Mouse (Mus musculus) natural killer cell, adult 2 months (primary cell): ENCODE results near the gene Akap6.
A peak's percentile ranks its signal among the peaks of the same experiment; 100 is the strongest.

Source experiments
- DNase-seq, 2 experiments: peaks; one replicate each; pipeline ENCODE4 v3.0.0; 2022; ENCODE audit warnings: low spot score in 2 of 2

The Akap6 gene

DNA sequence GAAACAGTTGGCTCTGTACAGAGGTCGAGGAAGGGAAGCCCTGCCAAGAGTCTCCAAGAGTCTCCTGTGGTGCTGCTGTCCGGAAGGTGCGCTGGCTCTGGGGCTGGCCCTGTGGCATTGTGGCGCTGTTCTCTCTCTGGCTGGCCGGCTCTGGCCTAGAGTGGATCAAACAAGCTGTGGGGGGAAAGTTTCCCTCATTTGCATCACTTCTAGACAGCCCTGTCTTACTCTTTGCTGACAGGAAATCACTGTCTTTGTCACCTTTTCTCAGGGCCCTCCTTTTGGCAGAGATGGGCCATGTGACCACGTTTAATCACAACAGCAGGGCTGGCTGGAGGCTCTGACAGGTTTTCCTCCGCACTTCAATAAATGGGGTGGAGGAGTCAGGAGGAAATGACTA, 333.6 kb downstream of the Akap6 start:
- peak in 1 of 2 experiments; percentile 1 for DNase-seq

DNA sequence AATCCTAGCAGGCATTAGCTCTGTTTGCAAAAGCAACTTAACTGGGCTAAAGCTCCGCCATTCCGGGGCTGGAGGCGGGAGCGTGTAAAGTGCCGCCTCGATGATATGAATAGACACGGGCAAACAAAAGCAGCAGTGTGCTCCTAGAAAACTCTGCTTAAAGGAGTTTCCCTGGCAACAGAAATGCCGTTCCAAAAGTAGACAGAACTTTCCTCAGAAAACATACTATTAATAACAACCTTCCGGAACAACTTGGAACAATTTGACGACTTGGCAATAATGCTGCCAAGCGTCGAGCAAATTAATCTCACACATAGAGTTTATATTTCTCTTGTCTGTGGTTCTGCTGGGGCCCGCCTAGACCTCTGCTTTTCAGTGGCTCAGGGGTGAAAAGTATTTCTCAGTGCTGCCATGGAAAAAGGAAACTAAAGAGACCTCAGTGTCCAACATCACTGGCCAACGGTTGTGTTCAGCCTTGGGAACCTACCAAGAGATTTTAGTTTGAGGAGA, 334.3 kb downstream of the Akap6 start:
- DNase-seq, result no peak

GRCm38 (mm10) chr12:53040634-53041033, 341.5 kb downstream of the Akap6 start:
- DNase-seq, result no peak

DNA sequence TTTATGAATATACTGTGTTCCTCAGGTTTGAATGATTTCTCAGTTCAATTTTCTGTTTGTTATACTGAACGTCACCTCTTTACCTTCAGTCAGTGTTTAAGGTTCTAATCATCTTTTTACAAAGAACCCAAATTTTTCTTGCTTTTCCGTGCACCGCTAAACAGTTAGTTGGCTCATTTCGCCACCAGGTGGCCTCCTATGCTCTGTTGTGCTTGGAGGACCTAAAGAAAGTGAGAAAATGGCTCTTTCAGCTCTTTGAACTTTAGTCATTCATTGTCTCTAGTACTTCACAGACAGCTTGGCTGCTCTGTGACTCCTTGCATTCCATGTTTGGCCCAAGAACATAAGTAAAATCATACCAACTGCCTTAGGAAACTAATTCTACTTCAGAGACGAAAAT, 343.6 kb downstream of the Akap6 start:
- no peak for DNase-seq

DNA sequence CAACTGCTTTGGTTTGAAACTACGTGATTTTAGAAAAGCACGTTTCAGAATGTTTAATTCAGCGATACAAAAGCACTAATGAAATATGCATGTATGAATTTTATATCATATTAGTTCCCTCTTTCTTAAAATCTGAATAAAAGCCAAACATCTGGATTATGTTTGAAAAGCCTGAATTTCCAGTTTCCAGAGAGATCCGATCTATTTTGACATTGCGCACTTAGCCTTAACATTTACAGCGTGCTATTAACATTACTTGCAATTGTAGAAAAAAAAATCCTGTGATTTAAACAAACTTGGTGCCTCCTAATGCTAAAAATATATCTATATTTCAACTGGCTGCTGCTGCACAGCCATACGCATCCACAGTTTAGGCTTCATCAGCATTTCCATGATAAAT, 358.4 kb downstream of the Akap6 start:
- DNase-seq, result no peak

GRCm38 (mm10) chr12:53060903-53061302, 361.7 kb downstream of the Akap6 start:
- DNase-seq, result no peak

- DNase-seq, result no peak
Measured at GRCm38 (mm10) chr12:53061466-53062124, 362.4 kb downstream of the Akap6 start.

GRCm38 (mm10) chr12:53063003-53063402, 363.8 kb downstream of the Akap6 start:
- DNase-seq, result no peak

DNA sequence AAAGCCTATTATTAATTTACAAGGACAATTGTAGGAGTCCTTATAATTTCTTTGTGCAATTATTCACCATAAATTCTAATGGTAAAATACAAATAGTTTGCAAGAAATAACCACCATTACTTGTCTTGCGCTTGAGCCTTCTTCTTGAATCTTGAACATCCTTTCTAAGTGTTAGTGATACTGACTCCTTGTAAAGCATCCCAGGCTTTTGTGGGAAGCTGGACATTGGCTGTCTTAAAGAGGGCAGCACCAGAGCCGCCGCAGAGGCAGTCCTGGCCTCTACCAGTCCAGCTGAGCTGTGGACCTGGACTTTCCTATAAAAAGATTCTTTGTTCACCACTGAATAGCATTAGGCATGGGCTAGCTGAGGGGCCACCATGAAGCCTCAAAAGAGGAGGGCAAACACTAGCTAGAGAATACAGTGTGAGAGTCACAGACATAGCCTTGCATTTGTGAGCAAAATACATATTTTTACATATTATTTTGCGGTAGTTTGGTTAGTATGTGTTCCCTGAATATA, 365.1 kb downstream of the Akap6 start:
- DNase-seq, result no peak

- no peak for DNase-seq
Measured at GRCm38 (mm10) chr12:53065031-53065785, 366.0 kb downstream of the Akap6 start.

GRCm38 (mm10) chr12:53066321-53066720, 367.1 kb downstream of the Akap6 start:
- DNase-seq, result no peak

DNA sequence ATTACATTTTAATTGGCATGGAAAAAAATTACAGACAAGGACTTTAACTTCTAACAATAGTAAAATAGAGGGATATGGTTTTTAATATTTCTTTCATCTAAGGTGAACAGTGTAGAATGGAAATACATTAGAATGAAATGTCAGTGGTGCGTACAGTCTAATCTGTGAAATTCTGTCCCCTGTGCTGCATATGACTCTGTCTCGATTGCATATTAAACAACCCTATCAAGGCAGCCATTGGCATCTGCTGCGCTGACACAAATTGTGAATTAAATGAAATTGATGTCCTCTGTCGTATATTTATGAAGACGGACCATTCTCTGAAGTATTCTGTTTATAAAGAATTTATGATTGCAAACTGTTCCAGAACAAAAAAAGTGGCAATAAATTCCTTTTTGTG, 371.7 kb downstream of the Akap6 start:
- DNase-seq, result no peak

- no peak for DNase-seq
Measured at GRCm38 (mm10) chr12:53076595-53077400, 377.6 kb downstream of the Akap6 start.

- no peak for DNase-seq
Measured at GRCm38 (mm10) chr12:53085789-53086188, 386.6 kb downstream of the Akap6 start.

- DNase-seq, result no peak
Measured at GRCm38 (mm10) chr12:53112276-53112675, 413.1 kb downstream of the Akap6 start.

GRCm38 (mm10) chr12:53119352-53119751, 420.2 kb downstream of the Akap6 start:
- DNase-seq, result no peak

- DNase-seq, result no peak
Measured at GRCm38 (mm10) chr12:53124131-53124530, 424.9 kb downstream of the Akap6 start.

GRCm38 (mm10) chr12:53124696-53125095, 425.5 kb downstream of the Akap6 start:
- DNase-seq, result no peak

- no peak for DNase-seq
Measured at GRCm38 (mm10) chr12:53125286-53125685, 426.1 kb downstream of the Akap6 start.

GRCm38 (mm10) chr12:53134196-53134595, 435.0 kb downstream of the Akap6 start:
- DNase-seq, result no peak

GRCm38 (mm10) chr12:53137331-53137730, 438.1 kb downstream of the Akap6 start:
- DNase-seq, result no peak

- no peak for DNase-seq
Measured at GRCm38 (mm10) chr12:53144122-53144695, 445.0 kb downstream of the Akap6 start.
